Mouse (Mus musculus): ENCODE data around the gene Thra.

DNA sequence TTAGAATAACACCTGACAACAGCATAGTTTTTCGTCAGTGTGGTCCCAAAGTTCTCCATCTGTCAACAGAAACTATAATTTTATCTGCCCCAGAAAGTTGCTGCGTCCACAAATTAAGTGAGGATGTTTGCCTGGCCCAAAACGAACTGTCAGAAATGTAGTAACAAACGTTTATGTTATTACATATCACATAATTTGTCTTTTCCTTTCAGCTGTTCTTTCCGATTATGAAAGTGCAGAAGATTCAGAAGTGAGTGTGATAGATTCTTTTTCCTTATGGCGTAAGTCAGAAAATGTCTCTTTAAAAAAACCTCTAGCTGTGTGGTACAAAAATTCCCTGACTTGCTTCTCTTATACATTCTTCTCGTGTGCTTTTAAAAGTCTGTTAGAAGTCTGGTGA, 70.2 kb downstream of the Thra start:
- TF ChIP-seq ZNF384 (IDR thresholded peaks at IDR 0.05; ENCODE audit: low read depth, low read length) = no peak
- TF ChIP-seq ZMIZ1 (IDR thresholded peaks at IDR 0.05; ENCODE audit: low read depth, low read length) = no peak
- no peak for TF ChIP-seq MEF2A (IDR thresholded peaks at IDR 0.05; ENCODE audit: extremely low read depth, insufficient replicate concordance, low read depth, low read length, poor library complexity, severe bottlenecking)
- no peak for TF ChIP-seq TCF12 (IDR thresholded peaks at IDR 0.05; ENCODE audit: low read depth, low read length)
- TF ChIP-seq MAFK (IDR thresholded peaks at IDR 0.05; ENCODE audit: borderline replicate concordance, low read depth, low read length) = no peak
- no peak for TF ChIP-seq CTCF (IDR thresholded peaks at IDR 0.05 in 2 of 3, conservative IDR thresholded peaks at IDR 0.05 in 1 of 3; ENCODE audit: control insufficient read depth in 1 of 3, insufficient read depth in 1 of 3, low read depth in 2 of 3, low read length in 3 of 3, poor library complexity in 1 of 3, severe bottlenecking in 1 of 3)
- no peak for TF ChIP-seq POLR2A (IDR thresholded peaks at IDR 0.05; ENCODE audit: control insufficient read depth in 1 of 2, insufficient read depth in 1 of 2, low read depth in 1 of 2, low read length in 2 of 2, poor library complexity in 1 of 2)
- no peak for TF ChIP-seq USF1 (IDR thresholded peaks at IDR 0.05; ENCODE audit: low read depth, low read length)
- no peak for TF ChIP-seq EP300 (IDR thresholded peaks at IDR 0.05; ENCODE audit: low read depth in 1 of 2, low read length in 2 of 2)
- TF ChIP-seq NRF1 (IDR thresholded peaks at IDR 0.05; ENCODE audit: insufficient read depth, low read depth, low read length, poor library complexity, severe bottlenecking) = no peak
- TF ChIP-seq NELFE (IDR thresholded peaks at IDR 0.05; ENCODE audit: low read depth, low read length) = no peak
- TF ChIP-seq JUND (IDR thresholded peaks at IDR 0.05; ENCODE audit: low read depth, low read length) = no peak
- TF ChIP-seq SIN3A (IDR thresholded peaks at IDR 0.05; ENCODE audit: low read length) = no peak
- no peak for TF ChIP-seq ZKSCAN1 (IDR thresholded peaks at IDR 0.05; ENCODE audit: low read depth, low read length)

Data from MEL (cell line).